Mouse (Mus musculus) liver, embryonic 16.5 days (tissue): Measurements from ENCODE around the gene Ctnna3. TPM values are rescaled to one million over a fixed set of nuclear protein-coding genes. Genes with fewer than 3 reads are reported as not detected.

ENCODE experiments used
- ATAC-seq: fragments of 200-750 bp; cut with Nextera tagmentation; 2 replicates; pipeline ENCODE4 v1.8.0; 2017; ENCODE audit warnings: low read depth, mild to moderate bottlenecking, moderate number of reproducible peaks, moderate library complexity
- H3K27ac ChIP-seq: fragments of 300-500 bp; sonication (generic); 2 replicates; pipeline ENCODE4 v1.5.1; 2014; ENCODE audit warnings: mild to moderate bottlenecking, low read length
- H3K27me3 ChIP-seq: fragments of 300-500 bp; sonication (generic); 2 replicates; pipeline ENCODE4 v1.6.1; 2014; ENCODE audit warnings: low read depth, low read length, mixed read lengths; ENCODE audit not compliant: control insufficient read depth, insufficient read depth
- H3K36me3 ChIP-seq: fragments of 300-500 bp; sonication (generic); 2 replicates; pipeline ENCODE4 v1.6.1; 2014; ENCODE audit warnings: mild to moderate bottlenecking; ENCODE audit not compliant: control insufficient read depth, insufficient read depth
- H3K4me1 ChIP-seq: fragments of 300-500 bp; sonication (generic); 2 replicates; pipeline ENCODE4 v1.6.1; 2014; ENCODE audit warnings: low read depth, low read length, mixed read lengths; ENCODE audit not compliant: control insufficient read depth
- H3K4me2 ChIP-seq: fragments of 300-500 bp; sonication (generic); 2 replicates; pipeline ENCODE4 v1.6.1; 2014; ENCODE audit warnings: low read depth, low read length, mixed read lengths
- H3K4me3 ChIP-seq: fragments of 300-500 bp; sonication (generic); 2 replicates; pipeline ENCODE4 v1.5.1; 2014; ENCODE audit warnings: low read depth, mild to moderate bottlenecking, low read length
- H3K9ac ChIP-seq: fragments of 300-500 bp; sonication (generic); 2 replicates; pipeline ENCODE4 v1.6.1; 2014; ENCODE audit warnings: low read depth, low read length
- H3K9me3 ChIP-seq: fragments of 300-500 bp; sonication (generic); replicated peaks from 2 replicates; pipeline ENCODE4 v1.6.1; 2016; ENCODE audit warnings: low read length; ENCODE audit not compliant: control insufficient read depth
- WGBS: fragments of 180-500 bp; shearing (Covaris S2); extraction: QIAGEN DNeasy Blood & Tissue Kit; methylation state at CpG from one replicate; pipeline ENCODE4 v1.1.7; 2014; ENCODE audit not compliant: insufficient replicate concordance; 5-methylcytosine and 5-hydroxymethylcytosine counted together
- polyA plus RNA-seq: library from polyadenylated mRNA; unstranded; fragments of >200 nt; fragmentation: Nextera tagmentation; extraction: Ambion mirVana; gene quantifications from 2 replicates; pipeline ENCODE4 v1.2.1, GENCODE M21; 2015

The Ctnna3 gene
- polyA plus RNA-seq, 1 experiment from 2014 or later, result 0.11 TPM

DNA sequence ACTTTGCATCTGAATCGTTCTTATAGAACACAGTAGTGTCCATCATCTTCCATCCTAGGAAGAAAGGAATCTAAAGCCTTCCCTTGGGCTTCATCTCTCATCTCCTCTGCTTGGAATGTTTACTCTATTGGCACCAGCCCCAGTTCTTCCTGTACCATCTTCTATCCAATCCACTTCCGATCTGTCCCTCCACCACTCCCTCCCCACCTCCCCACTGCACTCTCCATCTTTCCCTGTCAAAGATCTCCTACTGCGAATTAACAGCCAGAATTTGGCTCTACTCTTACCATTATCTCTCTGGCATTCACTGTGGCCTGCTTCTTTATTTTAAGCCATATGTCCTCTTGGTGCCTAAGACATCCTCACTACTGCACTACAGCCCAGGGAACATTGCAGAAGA lies 688.9 kb downstream of the Ctnna3 start:
- no peaks in the 10 kb centered on the region for H3K36me3 ChIP-seq
- no peak overlapping the region for H3K9ac ChIP-seq
- no peak for ATAC-seq
- no peak overlapping the region for H3K4me3 ChIP-seq
- H3K4me1 ChIP-seq, result no peaks in the 10 kb centered on the region
- H3K27ac ChIP-seq, result no peak overlapping the region
- 51% methylated on average over 3 of the region's 3 CpGs for WGBS
- no peak overlapping the region for H3K4me2 ChIP-seq
- H3K27me3 ChIP-seq, result no peaks in the 10 kb centered on the region
- H3K9me3 ChIP-seq, result no peaks in the 10 kb centered on the region

DNA sequence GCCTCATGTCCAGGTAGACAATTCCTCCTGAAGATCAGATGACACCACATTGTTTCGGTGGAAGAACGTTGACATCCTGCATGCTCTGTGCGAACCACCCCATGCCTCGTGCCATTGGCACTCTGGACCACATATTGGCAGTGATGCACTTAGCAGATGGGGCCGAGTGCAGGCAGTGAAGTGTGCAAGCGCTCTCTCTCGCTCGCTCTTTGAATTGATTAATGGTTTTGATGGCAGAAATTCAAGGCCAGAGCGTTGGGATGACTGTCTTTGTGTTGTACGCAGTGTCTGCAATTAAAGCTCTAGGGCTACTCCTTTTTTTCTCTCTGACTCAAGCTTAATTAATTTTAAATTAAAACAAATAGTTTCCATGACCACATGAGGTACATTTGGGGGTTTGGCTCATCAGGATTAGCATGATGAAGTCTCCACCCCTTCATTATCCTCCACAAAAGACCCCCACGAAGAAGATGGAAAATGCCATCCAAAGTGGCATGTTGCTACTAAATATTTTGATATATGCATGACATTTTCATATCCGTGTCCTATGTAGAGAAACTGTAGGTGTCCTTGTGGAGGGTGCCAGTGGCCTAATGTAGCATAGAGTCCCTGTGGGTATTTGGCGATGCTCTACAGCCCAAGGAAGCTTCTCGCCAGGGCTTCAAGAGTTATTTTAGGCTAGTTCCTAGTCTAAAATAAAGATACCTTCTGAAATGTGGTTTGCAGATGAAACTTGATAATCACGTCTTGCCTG lies 700.7 kb downstream of the Ctnna3 start:
- Histone ChIP-seq H3K27me3 (no peaks in the 10 kb centered on the region), H3K4me2 (no peak overlapping the region), H3K4me1 (no peaks in the 10 kb centered on the region), H3K36me3 (no peaks in the 10 kb centered on the region), H3K4me3 (no peak overlapping the region), H3K9me3 (peaks cover under 1% of the 10 kb centered on the region; the same call in 1 of the 2 replicates), H3K9ac (no peak overlapping the region), H3K27ac (no peak overlapping the region)
- ATAC-seq, result no peak
- 66% methylated on average over 15 of the region's 15 CpGs for WGBS

DNA sequence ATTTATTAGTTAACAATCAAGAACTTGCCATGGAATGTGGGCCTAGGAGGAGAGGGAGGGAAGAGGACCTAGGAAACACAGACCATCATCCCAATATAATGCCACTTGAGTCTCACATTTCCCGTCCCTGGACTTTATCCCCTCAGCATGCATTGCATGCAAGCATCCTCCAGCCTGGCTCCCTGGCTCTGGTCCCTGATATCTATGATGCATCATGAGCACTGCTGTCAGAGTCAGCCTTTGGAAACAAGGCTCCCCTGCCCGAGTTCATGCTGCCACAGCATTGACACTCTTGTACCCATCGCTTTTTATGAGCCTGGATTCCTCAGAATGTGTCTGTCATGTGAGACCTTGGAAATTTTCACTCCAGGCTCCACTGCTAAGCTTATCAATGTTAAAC lies 703.6 kb downstream of the Ctnna3 start:
- Histone ChIP-seq H3K9ac (no peak overlapping the region), H3K9me3 (peaks cover 2% of the 10 kb centered on the region; the same call in 1 of the 2 replicates), H3K36me3 (no peaks in the 10 kb centered on the region), H3K4me1 (no peaks in the 10 kb centered on the region), H3K27ac (no peak overlapping the region), H3K4me2 (no peak overlapping the region), H3K27me3 (no peaks in the 10 kb centered on the region), H3K4me3 (no peak overlapping the region)
- 48% methylated on average over 3 of the region's 3 CpGs for WGBS
- no peak for ATAC-seq

DNA sequence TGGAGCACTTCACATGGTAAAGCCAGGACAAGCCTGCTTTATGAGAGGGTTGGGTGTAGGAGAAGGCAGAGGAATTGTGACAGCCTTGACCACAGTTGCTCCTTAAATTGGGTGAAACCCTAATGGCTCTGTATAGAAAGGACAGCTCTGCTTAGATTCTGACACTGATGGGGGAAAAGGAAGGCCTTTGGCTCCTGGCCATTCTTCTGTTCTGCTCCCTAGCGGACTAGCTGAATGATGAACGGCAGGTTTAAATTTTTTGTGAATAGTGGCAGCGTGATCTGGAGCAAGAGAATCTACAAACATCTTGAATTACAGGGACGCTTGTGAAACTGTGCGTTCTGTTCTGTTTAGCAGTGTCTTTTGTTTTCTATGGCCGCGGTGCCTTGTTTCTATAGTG lies 705.6 kb downstream of the Ctnna3 start:
- H3K27ac ChIP-seq, result no peak overlapping the region
- no peaks in the 10 kb centered on the region for H3K4me1 ChIP-seq
- H3K4me2 ChIP-seq, result no peak overlapping the region
- ATAC-seq, result no peak
- no peak overlapping the region for H3K4me3 ChIP-seq
- no peak overlapping the region for H3K9ac ChIP-seq
- H3K36me3 ChIP-seq, result no peaks in the 10 kb centered on the region
- 70% methylated on average over 7 of the region's 7 CpGs for WGBS
- H3K27me3 ChIP-seq, result no peaks in the 10 kb centered on the region
- peaks cover 2% of the 10 kb centered on the region; the same call in 1 of the 2 replicates for H3K9me3 ChIP-seq

DNA sequence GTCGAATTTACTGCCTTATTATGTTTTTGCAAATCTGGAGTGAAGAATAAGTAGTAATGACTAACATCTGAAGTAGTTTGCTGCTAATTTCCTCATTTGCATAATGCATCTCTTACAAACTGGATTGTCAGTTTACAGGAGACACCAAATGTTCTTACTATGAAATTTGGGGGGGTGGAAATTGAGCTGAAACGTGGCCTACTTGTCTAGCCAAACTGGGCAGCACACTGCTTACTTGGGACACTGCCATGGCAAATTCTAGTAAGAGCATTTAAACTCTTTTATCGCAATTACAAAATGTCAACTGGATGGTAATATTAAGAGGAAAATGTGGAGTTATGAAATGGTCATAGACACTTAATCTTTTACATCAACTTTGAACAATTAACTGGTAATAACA lies 716.6 kb downstream of the Ctnna3 start:
- Histone ChIP-seq H3K4me1 (no peaks in the 10 kb centered on the region), H3K4me2 (no peak overlapping the region), H3K27ac (no peak overlapping the region), H3K9ac (no peak overlapping the region), H3K4me3 (no peak overlapping the region), H3K9me3 (no peaks in the 10 kb centered on the region), H3K36me3 (no peaks in the 10 kb centered on the region), H3K27me3 (no peaks in the 10 kb centered on the region)
- ATAC-seq, result no peak
- WGBS, result 51% methylated on average over 3 of the region's 3 CpGs

DNA sequence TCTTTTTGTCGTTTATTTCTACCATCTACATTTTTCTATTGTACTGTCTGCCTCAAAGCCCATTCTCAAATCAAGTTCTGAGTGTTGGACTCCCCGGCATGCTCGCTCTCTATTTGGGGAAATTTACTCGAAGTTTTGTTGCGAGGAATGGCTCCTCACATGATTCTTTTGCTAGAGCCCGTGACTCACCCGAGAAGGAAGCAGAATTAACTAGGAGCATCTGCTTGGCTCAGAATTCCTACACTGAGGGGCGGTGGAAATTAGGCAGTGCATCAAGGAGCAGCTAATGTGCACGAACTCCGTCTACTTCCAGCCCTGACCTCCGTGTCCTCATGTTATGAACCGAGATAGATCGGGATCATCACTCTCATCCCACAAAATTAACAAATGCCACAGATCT lies 751.8 kb downstream of the Ctnna3 start:
- H3K36me3 ChIP-seq, result no peaks in the 10 kb centered on the region
- H3K9me3 ChIP-seq, result no peaks in the 10 kb centered on the region; the same call in 1 of the 2 replicates
- no peak overlapping the region for H3K9ac ChIP-seq
- H3K27me3 ChIP-seq, result no peaks in the 10 kb centered on the region
- no peak overlapping the region for H3K4me3 ChIP-seq
- H3K27ac ChIP-seq, result no peak overlapping the region
- no peak overlapping the region for H3K4me2 ChIP-seq
- 69% methylated on average over 13 of the region's 13 CpGs for WGBS
- no peaks in the 10 kb centered on the region for H3K4me1 ChIP-seq
- no peak for ATAC-seq

DNA sequence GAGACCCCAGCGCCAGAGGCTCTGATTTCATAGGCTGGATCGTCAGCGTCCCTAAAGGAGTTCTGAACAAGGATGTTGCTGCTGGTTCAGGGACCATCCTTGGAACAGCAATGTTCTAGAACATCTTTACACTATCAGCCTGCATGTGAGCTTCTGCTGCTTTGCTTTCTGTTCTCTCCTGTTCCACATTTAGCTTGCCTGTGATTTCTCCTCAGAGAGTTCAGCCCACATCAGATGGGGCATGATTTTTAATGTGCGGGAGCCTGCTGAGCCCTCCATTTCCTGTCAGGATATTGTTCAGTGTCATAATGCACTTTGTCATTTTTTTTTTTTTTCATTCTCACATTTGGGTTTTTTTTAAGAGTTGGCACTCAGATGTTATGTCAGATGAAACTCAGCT lies 752.8 kb downstream of the Ctnna3 start:
- Histone ChIP-seq H3K9me3 (no peaks in the 10 kb centered on the region; the same call in 1 of the 2 replicates), H3K4me2 (no peak overlapping the region), H3K27me3 (no peaks in the 10 kb centered on the region), H3K4me1 (no peaks in the 10 kb centered on the region), H3K36me3 (no peaks in the 10 kb centered on the region), H3K9ac (no peak overlapping the region), H3K4me3 (no peak overlapping the region), H3K27ac (no peak overlapping the region)
- no peak for ATAC-seq
- WGBS, result 68% methylated on average over 4 of the region's 4 CpGs

DNA sequence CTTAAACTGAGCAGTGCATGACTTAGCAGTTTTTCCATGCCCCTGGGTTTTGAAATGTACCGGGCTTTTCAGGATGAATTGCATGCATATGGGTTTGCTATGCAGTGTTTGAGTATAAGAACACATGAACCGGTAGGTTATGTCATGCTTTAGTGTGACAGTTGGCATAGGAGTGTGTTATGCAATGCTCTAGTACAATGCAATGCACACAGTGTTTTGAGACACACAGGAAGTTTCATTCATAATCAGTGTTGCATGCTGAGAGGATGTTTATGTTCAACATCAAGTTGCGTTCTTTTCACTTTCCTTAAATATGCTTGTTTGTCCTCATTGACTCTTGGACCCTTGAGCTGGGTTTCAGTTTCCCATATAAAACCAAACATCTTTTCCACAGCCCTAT lies 758.1 kb downstream of the Ctnna3 start:
- no peak overlapping the region for H3K9ac ChIP-seq
- WGBS, result 76% methylated on average over 3 of the region's 3 CpGs
- no peaks in the 10 kb centered on the region for H3K4me1 ChIP-seq
- H3K4me3 ChIP-seq, result no peak overlapping the region
- no peak for ATAC-seq
- no peaks in the 10 kb centered on the region for H3K36me3 ChIP-seq
- H3K4me2 ChIP-seq, result no peak overlapping the region
- H3K9me3 ChIP-seq, result no peaks in the 10 kb centered on the region; the same call in none of the 2 replicates
- no peaks in the 10 kb centered on the region for H3K27me3 ChIP-seq
- no peak overlapping the region for H3K27ac ChIP-seq

DNA sequence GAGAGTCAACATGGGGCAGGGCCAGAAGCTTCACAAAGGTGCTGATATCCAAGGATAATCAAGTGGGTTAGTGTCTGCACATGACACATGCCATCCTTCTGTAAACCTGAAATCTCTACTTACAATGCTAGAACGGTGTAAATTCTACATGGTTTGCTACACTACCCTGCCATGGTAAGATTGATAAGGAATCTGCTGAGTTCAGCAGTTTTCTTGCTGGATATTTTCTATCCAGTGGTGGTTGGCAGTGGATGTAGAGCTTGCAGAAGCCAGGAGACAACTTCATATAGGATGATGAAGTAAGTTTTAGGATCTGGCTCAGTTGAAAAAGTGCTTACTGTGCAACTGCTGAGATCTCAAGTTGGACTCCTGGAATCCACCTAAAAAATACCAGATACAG lies 767.7 kb downstream of the Ctnna3 start:
- no peaks in the 10 kb centered on the region for H3K36me3 ChIP-seq
- ATAC-seq, result no peak
- no peaks in the 10 kb centered on the region for H3K4me1 ChIP-seq
- no peak overlapping the region for H3K27ac ChIP-seq
- WGBS, result 65% methylated on average over 1 of the region's 1 CpGs
- H3K9ac ChIP-seq, result no peak overlapping the region
- no peak overlapping the region for H3K4me2 ChIP-seq
- H3K27me3 ChIP-seq, result no peaks in the 10 kb centered on the region
- no peak overlapping the region for H3K4me3 ChIP-seq
- H3K9me3 ChIP-seq, result no peaks in the 10 kb centered on the region
